Mouse (Mus musculus): ENCODE data around the gene Amotl2. TPM values are rescaled to one million over a fixed set of nuclear protein-coding genes. Genes with fewer than 3 reads are reported as not detected.

Amotl2 gene
- polyA plus RNA-seq, 1 experiment, result 24.4 TPM

DNA sequence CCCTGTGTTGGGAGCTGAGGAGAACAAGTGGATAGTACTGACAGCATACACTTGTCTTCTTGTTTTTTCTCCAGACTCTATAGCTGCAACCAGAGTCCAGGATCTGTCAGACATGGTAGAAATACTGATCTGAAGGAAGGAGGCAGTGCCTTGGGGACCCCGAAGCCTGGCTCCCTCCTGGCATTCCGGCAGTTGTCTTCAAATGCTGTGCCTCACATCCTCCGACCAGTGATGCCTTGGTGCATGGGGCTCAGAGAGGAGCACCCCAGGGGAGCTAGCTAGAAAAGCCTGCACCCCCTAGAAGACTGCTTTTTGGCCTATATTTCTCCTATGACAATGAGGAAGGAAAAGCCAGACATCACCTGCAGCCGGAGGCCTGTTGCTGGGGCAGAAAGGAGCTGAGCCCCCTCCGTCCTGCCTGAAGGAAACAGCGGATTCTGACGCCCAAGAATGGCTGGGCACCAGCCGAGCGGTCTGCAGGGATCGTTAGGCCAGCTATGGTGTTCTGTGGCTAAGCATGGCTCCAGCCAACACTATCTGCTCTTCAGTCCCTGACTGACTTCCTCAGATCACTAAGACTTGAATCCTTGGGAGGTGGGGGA, 15.2 kb downstream of the Amotl2 start:
- Histone ChIP-seq H3K4me1 (ENCODE audit: control insufficient read depth, insufficient read depth, low read length) (peaks cover 3% of the 10 kb centered on the region), H3K27ac (ENCODE audit: insufficient read depth, low read length) (no peak overlapping the region), H3K4me3 (replicated peaks; ENCODE audit: insufficient read depth, low read depth, low read length) (no peak overlapping the region), H3K27me3 (ENCODE audit: control insufficient read depth, insufficient read depth, low read length) (no peaks in the 10 kb centered on the region)
- TF ChIP-seq CTCF (IDR thresholded peaks at IDR 0.05; ENCODE audit: borderline replicate concordance, insufficient read depth, low read depth, low read length) (no peak), POLR2A (IDR thresholded peaks at IDR 0.05; ENCODE audit: borderline replicate concordance, insufficient read depth, low read length) (no peak)
- WGBS, result 77% methylated on average over 10 of the region's 10 CpGs
- no peak for DNase-seq

DNA sequence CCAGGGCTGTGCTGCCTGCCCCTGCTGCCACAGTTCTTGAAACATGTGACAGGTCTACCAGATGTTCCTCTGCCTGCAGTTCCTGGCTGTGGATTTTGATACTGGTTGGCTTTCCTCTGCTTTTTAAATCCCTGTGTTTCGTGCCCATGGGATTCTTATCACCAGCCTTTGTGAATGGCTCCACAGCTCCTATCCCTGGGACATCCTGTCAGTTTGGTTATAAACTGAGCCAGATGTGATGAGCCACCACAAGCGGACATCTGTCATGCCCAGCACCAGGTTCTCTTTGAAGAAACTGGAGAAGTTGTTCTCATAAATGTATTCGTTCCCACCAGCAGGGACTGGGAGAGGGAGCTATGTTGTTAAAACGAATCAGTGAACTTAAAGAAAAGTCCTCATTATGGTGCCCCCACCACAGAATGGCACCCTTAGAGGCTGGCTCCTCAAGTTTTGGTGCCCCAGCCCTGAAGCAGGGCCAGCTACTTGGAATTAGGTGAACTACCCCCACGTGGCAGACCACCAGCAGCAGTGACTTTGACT, 15.9 kb downstream of the Amotl2 start:
- H3K4me1 ChIP-seq (ENCODE audit: control insufficient read depth, insufficient read depth, low read length), result no peaks in the 10 kb centered on the region
- 59% methylated on average over 5 of the region's 5 CpGs for WGBS
- H3K27ac ChIP-seq (ENCODE audit: insufficient read depth, low read length), result no peak overlapping the region

DNA sequence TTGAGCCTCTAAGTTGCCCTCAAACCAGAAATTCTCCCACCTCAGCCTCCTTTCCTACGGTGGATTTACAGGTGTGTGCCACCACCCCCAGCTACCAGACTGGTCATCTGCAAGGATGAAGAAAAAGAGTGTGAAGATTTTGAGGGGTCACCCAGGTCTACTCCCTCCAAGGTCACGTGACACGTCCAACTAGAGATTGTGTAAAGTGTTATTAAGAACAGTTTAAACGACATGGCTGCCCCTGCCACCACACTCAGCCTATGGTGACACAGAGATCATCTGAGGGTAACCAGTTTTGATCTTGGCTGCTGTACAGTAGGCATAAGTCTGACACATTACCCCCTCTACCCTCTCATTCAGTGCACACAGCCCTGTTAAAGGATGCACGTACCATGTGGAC, 17.0 kb downstream of the Amotl2 start:
- Histone ChIP-seq H3K27ac (ENCODE audit: insufficient read depth, low read length) (no peak overlapping the region), H3K4me1 (ENCODE audit: control insufficient read depth, insufficient read depth, low read length) (no peaks in the 10 kb centered on the region), H3K4me3 (replicated peaks; ENCODE audit: insufficient read depth, low read depth, low read length) (no peak overlapping the region), H3K27me3 (ENCODE audit: control insufficient read depth, insufficient read depth, low read length) (no peaks in the 10 kb centered on the region)
- 89% methylated on average over 5 of the region's 5 CpGs for WGBS
- no peak for DNase-seq
- TF ChIP-seq CTCF (IDR thresholded peaks at IDR 0.05; ENCODE audit: borderline replicate concordance, insufficient read depth, low read depth, low read length) (no peak), POLR2A (IDR thresholded peaks at IDR 0.05; ENCODE audit: borderline replicate concordance, insufficient read depth, low read length) (no peak)

More for the DNA sequence above, 15.9 kb downstream of the Amotl2 start:
- no peak for DNase-seq
- no peak overlapping the region for H3K4me3 ChIP-seq (replicated peaks; ENCODE audit: insufficient read depth, low read depth, low read length)
- no peaks in the 10 kb centered on the region for H3K27me3 ChIP-seq (ENCODE audit: control insufficient read depth, insufficient read depth, low read length)
- no peak for TF ChIP-seq POLR2A (IDR thresholded peaks at IDR 0.05; ENCODE audit: borderline replicate concordance, insufficient read depth, low read length)
- no peak for TF ChIP-seq CTCF (IDR thresholded peaks at IDR 0.05; ENCODE audit: borderline replicate concordance, insufficient read depth, low read depth, low read length)

- no peak for TF ChIP-seq CTCF (IDR thresholded peaks at IDR 0.05; ENCODE audit: borderline replicate concordance, insufficient read depth, low read depth, low read length)
- no peak for TF ChIP-seq POLR2A (IDR thresholded peaks at IDR 0.05; ENCODE audit: borderline replicate concordance, insufficient read depth, low read length)
- DNase-seq, result no peak
- no peaks in the 10 kb centered on the region for H3K4me1 ChIP-seq (ENCODE audit: control insufficient read depth, insufficient read depth, low read length)
- H3K27me3 ChIP-seq (ENCODE audit: control insufficient read depth, insufficient read depth, low read length), result no peaks in the 10 kb centered on the region
- H3K4me3 ChIP-seq (replicated peaks; ENCODE audit: insufficient read depth, low read depth, low read length), result no peak overlapping the region
- WGBS, result 79% methylated on average over 9 of the region's 9 CpGs
- no peak overlapping the region for H3K27ac ChIP-seq (ENCODE audit: insufficient read depth, low read length)
Observed at GRCm38 (mm10) chr9:102733999-102734738, 17.7 kb downstream of the Amotl2 start.

DNA sequence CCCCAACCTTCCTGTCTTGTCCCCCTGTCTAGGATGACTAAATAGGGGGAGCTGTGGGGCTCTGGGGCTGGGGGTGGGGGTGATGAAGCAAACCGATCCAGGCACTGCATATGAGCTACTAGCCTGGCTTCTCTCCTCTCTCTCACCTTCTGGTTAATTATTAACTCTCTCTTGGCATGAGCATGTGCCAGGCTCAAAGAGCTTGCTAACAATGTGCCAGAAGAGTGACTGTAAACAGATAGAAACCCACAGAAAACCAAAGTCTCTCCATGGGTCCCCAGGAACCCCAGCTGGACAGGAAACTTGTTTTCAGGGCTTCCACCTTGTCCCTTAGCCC, 18.2 kb downstream of the Amotl2 start:
- no peak for TF ChIP-seq POLR2A (IDR thresholded peaks at IDR 0.05; ENCODE audit: borderline replicate concordance, insufficient read depth, low read length)
- H3K27ac ChIP-seq (ENCODE audit: insufficient read depth, low read length), result no peak overlapping the region
- no peak overlapping the region for H3K4me3 ChIP-seq (replicated peaks; ENCODE audit: insufficient read depth, low read depth, low read length)
- DNase-seq, result no peak
- H3K4me1 ChIP-seq (ENCODE audit: control insufficient read depth, insufficient read depth, low read length), result no peaks in the 10 kb centered on the region
- H3K27me3 ChIP-seq (ENCODE audit: control insufficient read depth, insufficient read depth, low read length), result no peaks in the 10 kb centered on the region
- 23% methylated on average over 1 of the region's 1 CpGs for WGBS

DNA sequence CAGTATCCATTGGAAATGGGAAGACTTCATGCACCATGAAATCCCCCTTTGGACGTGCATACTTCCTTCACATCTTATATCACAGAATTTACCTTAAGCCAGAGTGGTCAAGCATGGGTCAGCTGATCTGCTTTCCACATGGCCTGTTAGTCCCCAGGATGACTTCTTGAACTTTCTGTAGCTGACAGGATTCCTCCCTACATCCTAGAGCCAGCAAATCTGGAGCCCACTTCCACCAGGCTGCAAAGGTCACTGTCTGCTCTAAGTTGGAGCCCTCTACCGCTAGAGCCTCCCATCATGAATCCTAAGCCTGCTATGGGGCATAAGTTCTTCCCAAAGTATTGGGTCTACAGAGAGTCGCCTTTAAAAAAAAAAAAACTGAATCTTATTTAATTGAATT, 18.8 kb downstream of the Amotl2 start:
- H3K4me1 ChIP-seq (ENCODE audit: control insufficient read depth, insufficient read depth, low read length), result no peaks in the 10 kb centered on the region
- no peak overlapping the region for H3K27ac ChIP-seq (ENCODE audit: insufficient read depth, low read length)
- DNase-seq, result no peak
- TF ChIP-seq CTCF (IDR thresholded peaks at IDR 0.05; ENCODE audit: borderline replicate concordance, insufficient read depth, low read depth, low read length), result no peak
- TF ChIP-seq POLR2A (IDR thresholded peaks at IDR 0.05; ENCODE audit: borderline replicate concordance, insufficient read depth, low read length), result no peak
- 95% methylated on average over 3 of the region's 3 CpGs for WGBS
- H3K27me3 ChIP-seq (ENCODE audit: control insufficient read depth, insufficient read depth, low read length), result no peaks in the 10 kb centered on the region
- H3K4me3 ChIP-seq (replicated peaks; ENCODE audit: insufficient read depth, low read depth, low read length), result no peak overlapping the region

DNA sequence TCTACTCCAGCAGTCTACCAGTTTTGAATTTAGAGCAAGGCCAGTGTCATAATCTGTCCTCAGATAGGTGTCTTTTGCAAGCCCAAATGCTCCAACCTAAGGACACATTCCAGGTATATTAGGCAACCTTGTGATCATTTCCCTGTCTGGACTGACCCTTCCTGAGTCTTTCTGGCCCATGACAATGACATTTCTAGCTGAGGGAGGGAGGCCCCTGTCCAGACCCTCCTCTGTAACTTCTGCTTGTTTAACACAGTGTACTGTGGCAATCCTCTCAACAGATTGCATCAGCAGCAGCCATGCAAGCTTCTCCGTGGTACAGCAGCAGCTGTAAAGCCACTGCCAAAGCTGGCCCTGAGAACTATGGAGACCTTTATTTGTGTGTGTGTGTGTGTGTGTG, 19.5 kb downstream of the Amotl2 start:
- no peak for DNase-seq
- Histone ChIP-seq H3K4me1 (ENCODE audit: control insufficient read depth, insufficient read depth, low read length) (no peaks in the 10 kb centered on the region), H3K27ac (ENCODE audit: insufficient read depth, low read length) (no peak overlapping the region), H3K4me3 (replicated peaks; ENCODE audit: insufficient read depth, low read depth, low read length) (no peak overlapping the region), H3K27me3 (ENCODE audit: control insufficient read depth, insufficient read depth, low read length) (no peaks in the 10 kb centered on the region)
- no peak for TF ChIP-seq CTCF (IDR thresholded peaks at IDR 0.05; ENCODE audit: borderline replicate concordance, insufficient read depth, low read depth, low read length)
- TF ChIP-seq POLR2A (IDR thresholded peaks at IDR 0.05; ENCODE audit: borderline replicate concordance, insufficient read depth, low read length), result no peak
- 56% methylated on average over 1 of the region's 1 CpGs for WGBS

DNA sequence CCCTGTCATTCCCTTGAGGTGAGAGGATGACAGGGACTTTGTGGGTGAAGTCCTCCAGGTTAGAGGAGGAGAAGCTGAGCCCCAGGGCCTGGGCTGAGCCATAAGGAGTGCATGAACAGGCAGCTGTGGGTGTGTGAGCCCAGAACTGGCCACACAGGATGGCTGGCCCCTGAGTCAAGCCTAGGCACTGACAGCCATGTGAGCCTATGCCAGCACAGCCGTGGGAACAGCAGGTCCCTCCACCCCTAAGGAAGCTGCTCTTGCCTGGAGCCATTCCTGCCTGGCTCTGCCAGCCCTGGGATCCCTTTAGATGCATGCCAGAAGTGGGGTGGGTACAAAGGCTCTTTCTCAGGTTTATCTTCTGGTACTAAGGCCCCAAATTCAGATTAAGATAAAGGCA, 20.9 kb downstream of the Amotl2 start:
- DNase-seq, result no peak
- TF ChIP-seq POLR2A (IDR thresholded peaks at IDR 0.05; ENCODE audit: borderline replicate concordance, insufficient read depth, low read length), result no peak
- no peak for TF ChIP-seq CTCF (IDR thresholded peaks at IDR 0.05; ENCODE audit: borderline replicate concordance, insufficient read depth, low read depth, low read length)
- 10% methylated on average over 1 of the region's 1 CpGs for whole genome bisulfite sequencing
- Histone ChIP-seq H3K4me1 (ENCODE audit: control insufficient read depth, insufficient read depth, low read length) (no peaks in the 10 kb centered on the region), H3K4me3 (replicated peaks; ENCODE audit: insufficient read depth, low read depth, low read length) (no peak overlapping the region), H3K27me3 (ENCODE audit: control insufficient read depth, insufficient read depth, low read length) (no peaks in the 10 kb centered on the region), H3K27ac (ENCODE audit: insufficient read depth, low read length) (no peak overlapping the region)

All from cerebellum, adult 2 months (tissue).